Mouse (Mus musculus) central nervous system, embryonic 11.5 days (tissue): ENCODE data around the gene Fli1. TPM values are rescaled to one million over a fixed set of nuclear protein-coding genes. Genes with fewer than 3 reads are reported as not detected.

Experiments used
- polyA plus RNA-seq: library from polyadenylated mRNA; depleted of rRNA; stranded (reverse); fragments of >200 nt; gene quantifications from 2 replicates; pipeline ENCODE4 v1.2.3, GENCODE M21; 2012; rRNA removed

Fli1 gene
- polyA plus RNA-seq, result 5.0 and 17.2 TPM in 2 replicates

DNA sequence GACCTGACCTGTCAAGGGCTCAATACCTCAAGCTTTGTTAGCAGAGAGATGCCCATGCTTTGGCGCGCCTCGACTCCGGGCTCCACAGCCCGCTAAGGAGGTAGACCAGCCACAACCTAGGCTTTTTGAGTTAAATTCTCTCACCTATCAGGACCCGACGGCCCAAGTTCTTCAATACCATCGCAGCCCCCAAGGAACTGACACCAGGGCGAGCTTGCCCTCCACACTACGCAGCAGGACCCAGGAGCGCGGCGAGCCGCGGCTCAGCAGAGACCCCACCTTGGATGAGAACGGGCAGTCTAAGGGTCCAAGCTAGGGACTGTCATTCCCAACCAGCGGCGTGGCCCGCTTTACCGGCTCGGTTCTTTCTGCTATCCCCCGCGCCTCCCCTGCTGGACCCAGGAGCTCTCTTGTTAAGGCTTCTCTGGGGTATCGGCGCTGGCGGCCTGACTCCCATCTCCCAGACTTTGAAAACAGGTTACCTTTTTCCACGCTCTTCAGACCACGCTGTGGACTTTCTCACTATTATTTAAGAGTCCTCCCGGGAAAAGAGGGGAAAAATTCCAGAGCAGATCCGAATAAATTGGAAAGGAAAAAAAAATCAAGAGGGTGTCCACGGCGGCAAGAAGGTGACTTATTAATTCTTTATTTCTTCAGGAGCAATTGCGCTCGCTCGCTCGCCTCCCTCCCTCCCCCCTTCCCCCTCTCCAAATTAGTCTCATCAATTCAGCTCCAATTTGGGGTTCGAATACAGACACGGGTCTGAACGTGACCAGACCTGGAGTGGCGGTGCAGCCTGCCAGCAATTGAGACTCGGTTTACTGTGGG is at the start of gene Fli1:
Fli1 (minus strand) TSS at position 650 of the 828 bp plus-strand sequence.

Other genes starting within 250 kb of the Fli1 start
- 1.1 and 1.3 TPM in 2 replicates for gene Kcnj5, start 198.5 kb downstream of the Fli1 start, polyA plus RNA-seq
- not detected in 2 replicates for gene Kcnj1, start 170.4 kb downstream of the Fli1 start, polyA plus RNA-seq
- gene Ets1, start 93.4 kb upstream of the Fli1 start, polyA plus RNA-seq, result 12.2 and 20.6 TPM in 2 replicates